Mouse (Mus musculus): ENCODE measurements around the gene Plekhm3. TPM values are rescaled to one million over a fixed set of nuclear protein-coding genes. Genes with fewer than 3 reads are reported as not detected.

Plekhm3 gene
- total and polyA plus RNA-seq, 3 experiments: 3.0 to 25.8 (median 8.0) TPM

GRCm38 (mm10) chr1:64876276-64876675 lies 80.3 kb downstream of the Plekhm3 start:
- TF ChIP-seq POLR2AphosphoS5 (IDR thresholded peaks at IDR 0.05; ENCODE audit: insufficient replicate concordance, low read depth, low read length): no peak
- TF ChIP-seq CTCF (IDR thresholded peaks at IDR 0.05; ENCODE audit: low read depth, low read length): no peak
- TF ChIP-seq GATA1 (IDR thresholded peaks at IDR 0.05; ENCODE audit: borderline replicate concordance, low read length): no peak
- no peak for TF ChIP-seq GATA2 (IDR thresholded peaks at IDR 0.05; ENCODE audit: borderline replicate concordance, low read depth, low read length)
- TF ChIP-seq TAL1 (conservative IDR thresholded peaks at IDR 0.05; ENCODE audit: low read depth, low read length): no peak
- peaks cover 11% of the 10 kb centered on the region for H3K4me1 ChIP-seq (ENCODE audit: insufficient read depth, low read depth, low read length)
- peak; percentile 78 for ATAC-seq (ENCODE audit: extremely low read depth, insufficient number of reproducible peaks, low FRiP score, poor library complexity, severe bottlenecking)
- peaks cover 9% of the 10 kb centered on the region for H3K36me3 ChIP-seq (replicated peaks)
- H3K4me3 ChIP-seq (ENCODE audit: low read depth, low read length): no peak overlapping the region
- H3K9me3 ChIP-seq (replicated peaks): no peaks in the 10 kb centered on the region
- peak; percentile 40 for DNase-seq (ENCODE audit: low spot score)
- H3K27me3 ChIP-seq (ENCODE audit: insufficient read depth, low read length): no peaks in the 10 kb centered on the region

GRCm38 (mm10) chr1:64875712-64876111 lies 80.9 kb downstream of the Plekhm3 start:
- TF ChIP-seq GATA1 (IDR thresholded peaks at IDR 0.05; ENCODE audit: borderline replicate concordance, low read length) (no peak), POLR2AphosphoS5 (IDR thresholded peaks at IDR 0.05; ENCODE audit: insufficient replicate concordance, low read depth, low read length) (no peak), GATA2 (IDR thresholded peaks at IDR 0.05; ENCODE audit: borderline replicate concordance, low read depth, low read length) (no peak), TAL1 (conservative IDR thresholded peaks at IDR 0.05; ENCODE audit: low read depth, low read length) (no peak), CTCF (IDR thresholded peaks at IDR 0.05; ENCODE audit: low read depth, low read length) (no peak)
- Histone ChIP-seq H3K4me3 (ENCODE audit: low read depth, low read length) (no peak overlapping the region), H3K9me3 (replicated peaks) (no peaks in the 10 kb centered on the region), H3K4me1 (ENCODE audit: insufficient read depth, low read depth, low read length) (peaks cover 11% of the 10 kb centered on the region), H3K27me3 (ENCODE audit: insufficient read depth, low read length) (no peaks in the 10 kb centered on the region), H3K36me3 (replicated peaks) (peaks cover 7% of the 10 kb centered on the region)
- ATAC-seq (ENCODE audit: extremely low read depth, insufficient number of reproducible peaks, low FRiP score, poor library complexity, severe bottlenecking) (no peak), DNase-seq (ENCODE audit: low spot score) (no peak)

GRCm38 (mm10) chr1:64875156-64875555 lies 81.5 kb downstream of the Plekhm3 start:
- peaks cover 7% of the 10 kb centered on the region for H3K36me3 ChIP-seq (replicated peaks)
- TF ChIP-seq CTCF (IDR thresholded peaks at IDR 0.05; ENCODE audit: low read depth, low read length) (no peak), POLR2AphosphoS5 (IDR thresholded peaks at IDR 0.05; ENCODE audit: insufficient replicate concordance, low read depth, low read length) (no peak), GATA2 (IDR thresholded peaks at IDR 0.05; ENCODE audit: borderline replicate concordance, low read depth, low read length) (no peak), TAL1 (conservative IDR thresholded peaks at IDR 0.05; ENCODE audit: low read depth, low read length) (no peak), GATA1 (IDR thresholded peaks at IDR 0.05; ENCODE audit: borderline replicate concordance, low read length) (no peak)
- ATAC-seq (ENCODE audit: extremely low read depth, insufficient number of reproducible peaks, low FRiP score, poor library complexity, severe bottlenecking) (no peak), DNase-seq (ENCODE audit: low spot score) (no peak)
- peaks cover 11% of the 10 kb centered on the region for H3K4me1 ChIP-seq (ENCODE audit: insufficient read depth, low read depth, low read length)
- no peaks in the 10 kb centered on the region for H3K27me3 ChIP-seq (ENCODE audit: insufficient read depth, low read length)
- no peaks in the 10 kb centered on the region for H3K9me3 ChIP-seq (replicated peaks)
- H3K4me3 ChIP-seq (ENCODE audit: low read depth, low read length): no peak overlapping the region

GRCm38 (mm10) chr1:64871956-64872355 lies 84.7 kb downstream of the Plekhm3 start:
- Histone ChIP-seq H3K36me3 (replicated peaks) (peaks cover 4% of the 10 kb centered on the region), H3K4me1 (ENCODE audit: insufficient read depth, low read depth, low read length) (peaks cover 17% of the 10 kb centered on the region), H3K9me3 (replicated peaks) (no peaks in the 10 kb centered on the region), H3K27me3 (ENCODE audit: insufficient read depth, low read length) (no peaks in the 10 kb centered on the region), H3K4me3 (ENCODE audit: low read depth, low read length) (no peak overlapping the region)
- ATAC-seq (ENCODE audit: extremely low read depth, insufficient number of reproducible peaks, low FRiP score, poor library complexity, severe bottlenecking) (no peak), DNase-seq (ENCODE audit: low spot score) (no peak)
- TF ChIP-seq GATA2 (IDR thresholded peaks at IDR 0.05; ENCODE audit: borderline replicate concordance, low read depth, low read length) (no peak), TAL1 (conservative IDR thresholded peaks at IDR 0.05; ENCODE audit: low read depth, low read length) (no peak), CTCF (IDR thresholded peaks at IDR 0.05; ENCODE audit: low read depth, low read length) (no peak), POLR2AphosphoS5 (IDR thresholded peaks at IDR 0.05; ENCODE audit: insufficient replicate concordance, low read depth, low read length) (no peak), GATA1 (IDR thresholded peaks at IDR 0.05; ENCODE audit: borderline replicate concordance, low read length) (no peak)

- Histone ChIP-seq H3K4me1 (ENCODE audit: insufficient read depth, low read depth, low read length) (peaks cover 13% of the 10 kb centered on the region), H3K4me3 (ENCODE audit: low read depth, low read length) (no peak overlapping the region), H3K36me3 (replicated peaks) (no peaks in the 10 kb centered on the region), H3K9me3 (replicated peaks) (no peaks in the 10 kb centered on the region), H3K27me3 (ENCODE audit: insufficient read depth, low read length) (no peaks in the 10 kb centered on the region)
- ATAC-seq (ENCODE audit: extremely low read depth, insufficient number of reproducible peaks, low FRiP score, poor library complexity, severe bottlenecking) (no peak), DNase-seq (ENCODE audit: low spot score) (no peak)
- TF ChIP-seq GATA2 (IDR thresholded peaks at IDR 0.05; ENCODE audit: borderline replicate concordance, low read depth, low read length): no peak
- TF ChIP-seq GATA1 (IDR thresholded peaks at IDR 0.05; ENCODE audit: borderline replicate concordance, low read length): no peak
- no peak for TF ChIP-seq POLR2AphosphoS5 (IDR thresholded peaks at IDR 0.05; ENCODE audit: insufficient replicate concordance, low read depth, low read length)
- TF ChIP-seq CTCF (IDR thresholded peaks at IDR 0.05; ENCODE audit: low read depth, low read length): no peak
- TF ChIP-seq TAL1 (conservative IDR thresholded peaks at IDR 0.05; ENCODE audit: low read depth, low read length): no peak
Observed at GRCm38 (mm10) chr1:64867684-64868083, 88.9 kb downstream of the Plekhm3 start.

- TF ChIP-seq GATA1 (IDR thresholded peaks at IDR 0.05; ENCODE audit: borderline replicate concordance, low read length): no peak
- no peak for TF ChIP-seq CTCF (IDR thresholded peaks at IDR 0.05; ENCODE audit: low read depth, low read length)
- no peak for TF ChIP-seq TAL1 (conservative IDR thresholded peaks at IDR 0.05; ENCODE audit: low read depth, low read length)
- TF ChIP-seq GATA2 (IDR thresholded peaks at IDR 0.05; ENCODE audit: borderline replicate concordance, low read depth, low read length): no peak
- no peak for TF ChIP-seq POLR2AphosphoS5 (IDR thresholded peaks at IDR 0.05; ENCODE audit: insufficient replicate concordance, low read depth, low read length)
- Histone ChIP-seq H3K4me1 (ENCODE audit: insufficient read depth, low read depth, low read length) (peaks cover 13% of the 10 kb centered on the region), H3K4me3 (ENCODE audit: low read depth, low read length) (no peak overlapping the region), H3K9me3 (replicated peaks) (no peaks in the 10 kb centered on the region), H3K36me3 (replicated peaks) (no peaks in the 10 kb centered on the region), H3K27me3 (ENCODE audit: insufficient read depth, low read length) (no peaks in the 10 kb centered on the region)
- ATAC-seq (ENCODE audit: extremely low read depth, insufficient number of reproducible peaks, low FRiP score, poor library complexity, severe bottlenecking) (peak; percentile 22; the same call in 1 of the 2 replicates), DNase-seq (ENCODE audit: low spot score) (no peak)
Observed at GRCm38 (mm10) chr1:64866140-64866539, 90.5 kb downstream of the Plekhm3 start.

Data from G1E (cell line).